ENCODE assay signal across 8 mouse cellular contexts in genomic region chr14:75015856-75016714, GRCm38 (mm10). TPM values are rescaled to one million over a fixed set of nuclear protein-coding genes. Genes with fewer than 3 reads are reported as not detected.
DNase-seq lines count a peak whose midpoint lies in the region; ATAC-seq and TF ChIP-seq lines count a peak whose summit lies in the region.

TSS of gene Rubcnl (plus strand) at chr14:75016027.

- no peak for TF ChIP-seq EP300 in stomach, postnatal 0 days (optimal IDR thresholded peaks at IDR 0.05)

- no peaks in the 10 kb centered on the region for H3K9me3 ChIP-seq in heart, embryonic 15.5 days (replicated peaks)
- no peaks in the 10 kb centered on the region for H3K9me3 ChIP-seq in liver, embryonic 15.5 days (replicated peaks)
- no peaks in the 10 kb centered on the region for H3K9me3 ChIP-seq in neural tube, embryonic 12.5 days
- no peaks in the 10 kb centered on the region for H3K9me3 ChIP-seq in stomach, postnatal 0 days (ENCODE audit: control insufficient read depth, low read length)

- DNase-seq in CD8-positive naive resting alpha-beta T cell, adult 2 months (ENCODE audit: low read depth in 2 of 2, low spot score in 2 of 2) = peak; percentile 48 to 71
- peak; percentile 42 for DNase-seq in c-Kit-negative CD71-positive TER-119-positive erythroid progenitor cells, embryonic 14.5 days (ENCODE audit: low read depth, low spot score)
- peak; percentile 61 for DNase-seq in fibroblast of lung, adult 2 months (ENCODE audit: low read depth)
- peak; percentile 77 for DNase-seq in kidney, postnatal 14 days
- DNase-seq in stomach, postnatal 0 days (ENCODE audit: low spot score) = peak; percentile 78

- peak within 1 kb of the TSS; percentile 49; the same call in 1 of the 2 replicates for H3K27ac ChIP-seq in heart, embryonic 15.5 days
- no peak within 1 kb of the TSS for H3K27ac ChIP-seq in liver, embryonic 15.5 days (replicated peaks)
- H3K27ac ChIP-seq in neural tube, embryonic 12.5 days = no peak within 1 kb of the TSS
- no peak within 1 kb of the TSS for H3K27ac ChIP-seq in stomach, postnatal 0 days (replicated peaks)

- TF ChIP-seq CTCF in stomach, postnatal 0 days (IDR thresholded peaks at IDR 0.05; ENCODE audit: low read depth) = peak; percentile 95

- ATAC-seq in heart, embryonic 15.5 days (replicated peaks; ENCODE audit: insufficient number of reproducible peaks, insufficient read depth, low FRiP score, low read depth) = peak; percentile 67
- ATAC-seq in liver, embryonic 15.5 days (ENCODE audit: insufficient read depth) = peak; percentile 37; the same call in 1 of the 2 replicates
- ATAC-seq in neural tube, embryonic 12.5 days (ENCODE audit: low FRiP score, low read depth) = peak; percentile 66
- ATAC-seq in stomach, postnatal 0 days (ENCODE audit: low FRiP score, low TSS enrichment) = peak; percentile 49

- peaks cover 42% of the 10 kb centered on the region for H3K4me1 ChIP-seq in heart, embryonic 15.5 days (replicated peaks)
- H3K4me1 ChIP-seq in liver, embryonic 15.5 days (replicated peaks) = peaks cover 17% of the 10 kb centered on the region
- H3K4me1 ChIP-seq in neural tube, embryonic 12.5 days = no peaks in the 10 kb centered on the region
- no peaks in the 10 kb centered on the region for H3K4me1 ChIP-seq in stomach, postnatal 0 days (replicated peaks; ENCODE audit: control insufficient read depth, insufficient read depth)

- peak within 1 kb of the TSS; percentile 81 for H3K4me3 ChIP-seq in heart, embryonic 15.5 days
- H3K4me3 ChIP-seq in liver, embryonic 15.5 days (replicated peaks) = peak within 1 kb of the TSS; percentile 61
- H3K4me3 ChIP-seq in neural tube, embryonic 12.5 days = peak within 1 kb of the TSS; percentile 49
- peak within 1 kb of the TSS; percentile 61 for H3K4me3 ChIP-seq in stomach, postnatal 0 days (ENCODE audit: low read depth, low read length)

- peak within 1 kb of the TSS; percentile 74 for H3K9ac ChIP-seq in heart, embryonic 15.5 days
- H3K9ac ChIP-seq in liver, embryonic 15.5 days = peak within 1 kb of the TSS; percentile 39; the same call in 1 of the 2 replicates
- H3K9ac ChIP-seq in neural tube, embryonic 12.5 days = peak within 1 kb of the TSS; percentile 58
- peak within 1 kb of the TSS; percentile 66 for H3K9ac ChIP-seq in stomach, postnatal 0 days (ENCODE audit: low read length)

- WGBS in heart, embryonic 15.5 days = 1% methylated on average over 49 of the region's 49 CpGs
- WGBS in liver, embryonic 15.5 days (ENCODE audit: insufficient replicate concordance) = under 1% methylated on average over 49 of the region's 49 CpGs
- WGBS in neural tube, embryonic 12.5 days = 3% methylated on average over 49 of the region's 49 CpGs
- WGBS in stomach, postnatal 0 days = 1% methylated on average over 49 of the region's 49 CpGs

- no peaks in the 10 kb centered on the region for H3K36me3 ChIP-seq in heart, embryonic 15.5 days
- H3K36me3 ChIP-seq in liver, embryonic 15.5 days (replicated peaks) = no peaks in the 10 kb centered on the region
- no peaks in the 10 kb centered on the region for H3K36me3 ChIP-seq in neural tube, embryonic 12.5 days
- no peaks in the 10 kb centered on the region for H3K36me3 ChIP-seq in stomach, postnatal 0 days (ENCODE audit: control insufficient read depth, insufficient read depth, low read length)

- H3K27me3 ChIP-seq in heart, embryonic 15.5 days = no peaks in the 10 kb centered on the region
- peaks cover 21% of the 10 kb centered on the region for H3K27me3 ChIP-seq in liver, embryonic 15.5 days
- H3K27me3 ChIP-seq in neural tube, embryonic 12.5 days (replicated peaks) = no peaks in the 10 kb centered on the region
- no peaks in the 10 kb centered on the region for H3K27me3 ChIP-seq in stomach, postnatal 0 days (ENCODE audit: control insufficient read depth, insufficient read depth, low read length)

- peak within 1 kb of the TSS; percentile 93 for H3K4me2 ChIP-seq in heart, embryonic 15.5 days
- peak within 1 kb of the TSS; percentile 85 for H3K4me2 ChIP-seq in liver, embryonic 15.5 days
- H3K4me2 ChIP-seq in neural tube, embryonic 12.5 days (replicated peaks) = peak within 1 kb of the TSS; percentile 94
- peak within 1 kb of the TSS; percentile 93 for H3K4me2 ChIP-seq in stomach, postnatal 0 days (replicated peaks; ENCODE audit: low read depth)

RNA-seq across cellular contexts. Expression of gene Rubcnl, which starts in this region (rescaled TPM):
- 1.8 TPM in 2 replicates for polyA plus RNA-seq in heart, embryonic 15.5 days (2015; fragmentation: Nextera tagmentation; extraction: Ambion mirVana)
- 0.31 and 0.38 TPM in 2 replicates for polyA plus RNA-seq in liver, embryonic 15.5 days (2015; fragmentation: Nextera tagmentation; extraction: Ambion mirVana)
- 0.14 and 0.42 TPM in 2 replicates for polyA plus RNA-seq in neural tube, embryonic 12.5 days (2016; fragmentation: Nextera tagmentation; extraction: Ambion mirVana)
- 0.23 and 0.27 TPM in 2 replicates for polyA plus RNA-seq in stomach, postnatal 0 days (2015; fragmentation: Nextera tagmentation; extraction: Ambion mirVana)

Comparison
In these comparisons a context has a peak if more than half of its experiments do, and no peak if none do; other contexts are left out.
1. Peak in ATAC-seq, H3K4me3 ChIP-seq, H3K9ac ChIP-seq and H3K4me2 ChIP-seq in liver, embryonic 15.5 days; RNA of the gene not detected or under 1 TPM.
2. Peak in ATAC-seq, H3K4me3 ChIP-seq, H3K9ac ChIP-seq and H3K4me2 ChIP-seq in neural tube, embryonic 12.5 days; RNA of the gene not detected or under 1 TPM.
3. Peak in DNase-seq, ATAC-seq, H3K4me3 ChIP-seq, H3K9ac ChIP-seq and H3K4me2 ChIP-seq in stomach, postnatal 0 days; RNA of the gene not detected or under 1 TPM.